10 mouse cellular contexts compared by ENCODE assay signal in genomic region chr8:70360769-70361168, GRCm38 (mm10). TPM values are rescaled to one million over a fixed set of nuclear protein-coding genes. Genes with fewer than 3 reads are reported as not detected.
A peak's percentile ranks its signal among the peaks of the same experiment; 100 is the strongest.
DNase-seq lines count a peak whose midpoint lies in the region; ATAC-seq and TF ChIP-seq lines count a peak whose summit lies in the region.
"Had no signal": no experiment of that assay in that cellular context is flagged by ENCODE, and none has a peak within 500 bp of the region (broad histone marks: within the 10 kb centered on the region; RNA-seq: fewer than 3 reads in every experiment).

No protein-coding gene starts in this region.

- peaks cover 25% of the 10 kb centered on the region for H3K27me3 ChIP-seq in liver, embryonic 12.5 days (replicated peaks)
- no peaks in the 10 kb centered on the region for H3K27me3 ChIP-seq in small intestine, adult 2 months (ENCODE audit: control insufficient read depth, insufficient read depth, low read length)
- no peaks in the 10 kb centered on the region for H3K27me3 ChIP-seq in hindbrain, embryonic 11.5 days (ENCODE audit: control insufficient read depth, insufficient read depth, low read length)

- TF ChIP-seq POLR2A in brain, embryonic 14.5 days (IDR thresholded peaks at IDR 0.05; ENCODE audit: borderline replicate concordance, extremely low read depth, insufficient read depth, insufficient read length, poor library complexity, severe bottlenecking): no peak
- no peak for TF ChIP-seq POLR2A in small intestine, adult 2 months (IDR thresholded peaks at IDR 0.05; ENCODE audit: low read depth, low read length)

- H3K4me2 ChIP-seq in liver, embryonic 12.5 days: no peak overlapping the region
- H3K4me2 ChIP-seq in hindbrain, embryonic 11.5 days (replicated peaks; ENCODE audit: low read depth, low read length): no peak overlapping the region
- H3K4me2 ChIP-seq: lung, embryonic 15.5 days had no signal

- peak; percentile 35 for DNase-seq in adrenal gland, postnatal 10 days
- DNase-seq in adrenal gland, postnatal 25 days: no peak
- DNase-seq in liver: peak; percentile 71
- no peak for DNase-seq in brain, embryonic 14.5 days (ENCODE audit: low read depth)
- no peak for DNase-seq in hindbrain, embryonic 11.5 days (ENCODE audit: low spot score)
- DNase-seq in left cerebral cortex, adult 11 months (ENCODE audit: low spot score): no peak
- DNase-seq: cerebellum, adult 11-12 months had no signal

- no peaks in the 10 kb centered on the region for H3K9me3 ChIP-seq in liver, embryonic 12.5 days (replicated peaks)
- no peaks in the 10 kb centered on the region for H3K9me3 ChIP-seq in hindbrain, embryonic 11.5 days (ENCODE audit: control insufficient read depth, low read length)
- H3K9me3 ChIP-seq: lung, embryonic 15.5 days had no signal

- H3K9ac ChIP-seq in liver, embryonic 12.5 days: no peak overlapping the region
- no peak overlapping the region for H3K9ac ChIP-seq in hindbrain, embryonic 11.5 days (ENCODE audit: low read depth, low read length)
- H3K9ac ChIP-seq: lung, embryonic 15.5 days had no signal

- no peaks in the 10 kb centered on the region for H3K36me3 ChIP-seq in liver, embryonic 12.5 days
- no peaks in the 10 kb centered on the region for H3K36me3 ChIP-seq in small intestine, adult 2 months (ENCODE audit: control insufficient read depth, insufficient read depth, low read length)
- H3K36me3 ChIP-seq in hindbrain, embryonic 11.5 days (ENCODE audit: control insufficient read depth, insufficient read depth, low read length): no peaks in the 10 kb centered on the region
- H3K36me3 ChIP-seq: lung, embryonic 15.5 days had no signal

- peaks cover 29% of the 10 kb centered on the region for H3K4me1 ChIP-seq in liver, embryonic 12.5 days
- H3K4me1 ChIP-seq in small intestine, adult 2 months (ENCODE audit: control insufficient read depth, insufficient read depth, insufficient read length, low read length): peaks cover 8% of the 10 kb centered on the region
- no peaks in the 10 kb centered on the region for H3K4me1 ChIP-seq in hindbrain, embryonic 11.5 days (replicated peaks; ENCODE audit: control insufficient read depth, insufficient read depth, low read length)

- TF ChIP-seq CTCF in brain, embryonic 14.5 days (IDR thresholded peaks at IDR 0.05; ENCODE audit: borderline replicate concordance, extremely low read depth, insufficient read depth, insufficient read length): peak; percentile 26; the same call in 1 of the 2 replicates
- peak; percentile 53; the same call in 1 of the 2 replicates for TF ChIP-seq CTCF in small intestine, adult 2 months (IDR thresholded peaks at IDR 0.05; ENCODE audit: extremely low read depth, insufficient read length, insufficient replicate concordance, low read depth, low read length)

- H3K4me3 ChIP-seq in liver, embryonic 12.5 days: no peak overlapping the region
- H3K4me3 ChIP-seq in small intestine, adult 2 months (ENCODE audit: low read depth, low read length): no peak overlapping the region
- H3K4me3 ChIP-seq in hindbrain, embryonic 11.5 days (ENCODE audit: low read depth, low read length): no peak overlapping the region
- H3K4me3 ChIP-seq: lung, embryonic 15.5 days had no signal

- 46% methylated on average over 4 of the region's 4 CpGs for WGBS in liver, embryonic 12.5 days (ENCODE audit: insufficient replicate concordance)
- 61% methylated on average over 4 of the region's 4 CpGs for WGBS in small intestine, adult 2 months
- 48% methylated on average over 4 of the region's 4 CpGs for WGBS in hindbrain, embryonic 11.5 days

- no peak overlapping the region for H3K27ac ChIP-seq in liver, embryonic 12.5 days
- H3K27ac ChIP-seq in small intestine, adult 2 months (ENCODE audit: insufficient read depth, low read depth, low read length): no peak overlapping the region
- H3K27ac ChIP-seq in hindbrain, embryonic 11.5 days (ENCODE audit: low read depth, low read length): no peak overlapping the region
- H3K27ac ChIP-seq: lung, embryonic 15.5 days had no signal

- ATAC-seq in liver, embryonic 12.5 days: no peak
- no peak for ATAC-seq in hindbrain, embryonic 11.5 days (ENCODE audit: low FRiP score)

RNA-seq across cellular contexts. Expression of gene Upf1, which starts 7.7 kb away (rescaled TPM):
- total RNA-seq in adrenal gland, postnatal 10 days (2021): 10 to 100 TPM; 49.1 to 51.4 TPM
- total RNA-seq in adrenal gland, postnatal 25 days (2021): 71.3 and 76.9 TPM in 2 replicates
- polyA plus RNA-seq in liver, embryonic 12.5 days (2016; fragmentation: Nextera tagmentation; extraction: Ambion mirVana): 30.4 and 30.5 TPM in 2 replicates
- polyA plus RNA-seq in brain, embryonic 14.5 days (2012; rRNA removed): 20.5 and 40.3 TPM in 2 replicates
- 29.1 and 43.8 TPM in 2 replicates for polyA plus RNA-seq in small intestine, adult 2 months (2012; rRNA removed)
- 21.4 TPM in 2 replicates for polyA plus RNA-seq in hindbrain, embryonic 11.5 days (2014; fragmentation: Nextera tagmentation; extraction: Ambion mirVana)

RNA-seq across cellular contexts. Expression of gene Comp, which starts 12.6 kb away (rescaled TPM):
- 1 to 10 TPM in 1 of 2 experiments, under 1 TPM in 1; 0.97 to 2.0 TPM for total RNA-seq in adrenal gland, postnatal 10 days (2021)
- 0.27 TPM in 1 of 2 replicates, not detected in the other for total RNA-seq in adrenal gland, postnatal 25 days (2021)
- 0.27 and 0.63 TPM in 2 replicates for polyA plus RNA-seq in liver, embryonic 12.5 days (2016; fragmentation: Nextera tagmentation; extraction: Ambion mirVana)
- polyA plus RNA-seq in brain, embryonic 14.5 days (2012; rRNA removed): 0.12 and 0.64 TPM in 2 replicates
- 0.13 and 1.2 TPM in 2 replicates for polyA plus RNA-seq in small intestine, adult 2 months (2012; rRNA removed)
- 0.08 and 0.11 TPM in 2 replicates for polyA plus RNA-seq in hindbrain, embryonic 11.5 days (2014; fragmentation: Nextera tagmentation; extraction: Ambion mirVana)

RNA-seq across cellular contexts. Expression of gene Gdf1, which starts 31.2 kb away (rescaled TPM):
- total RNA-seq in adrenal gland, postnatal 10 days (2021): 1 to 10 TPM in 1 of 2 experiments, under 1 TPM in 1; 0.88 to 1.2 TPM
- total RNA-seq in adrenal gland, postnatal 25 days (2021): 2.0 TPM in 1 of 2 replicates, not detected in the other
- 1.0 and 1.5 TPM in 2 replicates for polyA plus RNA-seq in liver, embryonic 12.5 days (2016; fragmentation: Nextera tagmentation; extraction: Ambion mirVana)
- polyA plus RNA-seq in brain, embryonic 14.5 days (2012; rRNA removed): 10.2 and 12.5 TPM in 2 replicates
- polyA plus RNA-seq in small intestine, adult 2 months (2012; rRNA removed): 1.1 and 1.6 TPM in 2 replicates
- 1.3 TPM in 2 replicates for polyA plus RNA-seq in hindbrain, embryonic 11.5 days (2014; fragmentation: Nextera tagmentation; extraction: Ambion mirVana)

RNA-seq across cellular contexts. Expression of gene Cers1, which starts 45.2 kb away (rescaled TPM):
- 1 to 10 TPM; 2.3 to 3.7 TPM for total RNA-seq in adrenal gland, postnatal 10 days (2021)
- total RNA-seq in adrenal gland, postnatal 25 days (2021): 2.9 and 3.4 TPM in 2 replicates
- polyA plus RNA-seq in liver, embryonic 12.5 days (2016; fragmentation: Nextera tagmentation; extraction: Ambion mirVana): 0.45 and 0.63 TPM in 2 replicates
- 34.1 and 45.1 TPM in 2 replicates for polyA plus RNA-seq in brain, embryonic 14.5 days (2012; rRNA removed)
- 0.27 and 0.89 TPM in 2 replicates for polyA plus RNA-seq in small intestine, adult 2 months (2012; rRNA removed)
- 5.7 and 6.2 TPM in 2 replicates for polyA plus RNA-seq in hindbrain, embryonic 11.5 days (2014; fragmentation: Nextera tagmentation; extraction: Ambion mirVana)

RNA-seq across cellular contexts. Expression of gene Cope, which starts 58.5 kb away (rescaled TPM):
- 100 to 1,000 TPM; 203 to 216 TPM for total RNA-seq in adrenal gland, postnatal 10 days (2021)
- total RNA-seq in adrenal gland, postnatal 25 days (2021): 184 and 238 TPM in 2 replicates
- polyA plus RNA-seq in liver, embryonic 12.5 days (2016; fragmentation: Nextera tagmentation; extraction: Ambion mirVana): 205 and 212 TPM in 2 replicates
- 263 and 350 TPM in 2 replicates for polyA plus RNA-seq in brain, embryonic 14.5 days (2012; rRNA removed)
- polyA plus RNA-seq in small intestine, adult 2 months (2012; rRNA removed): 466 and 753 TPM in 2 replicates
- 268 and 278 TPM in 2 replicates for polyA plus RNA-seq in hindbrain, embryonic 11.5 days (2014; fragmentation: Nextera tagmentation; extraction: Ambion mirVana)

Comparison
In these comparisons a context has a peak if more than half of its experiments do, and no peak if none do; other contexts are left out.
1. DNase-seq: peak in adrenal gland, postnatal 10 days (single experiment) and liver (single experiment); none in adrenal gland, postnatal 25 days (single experiment), brain, embryonic 14.5 days (single experiment), hindbrain, embryonic 11.5 days (single experiment) and left cerebral cortex, adult 11 months (single experiment).